Mouse (Mus musculus) ovary, postnatal 36 days (tissue): ENCODE measurements around the gene Elmod1.
"Not testable (repeated sequence)": the region's sequence is repeated elsewhere in the genome, so short reads cannot be mapped to it uniquely, and the experiment has no call there.

Experiments used
- DNase-seq: peaks from one replicate; pipeline ENCODE4 v3.0.0; 2022; ENCODE audit warnings: low spot score, mixed read lengths

Elmod1 gene

DNA sequence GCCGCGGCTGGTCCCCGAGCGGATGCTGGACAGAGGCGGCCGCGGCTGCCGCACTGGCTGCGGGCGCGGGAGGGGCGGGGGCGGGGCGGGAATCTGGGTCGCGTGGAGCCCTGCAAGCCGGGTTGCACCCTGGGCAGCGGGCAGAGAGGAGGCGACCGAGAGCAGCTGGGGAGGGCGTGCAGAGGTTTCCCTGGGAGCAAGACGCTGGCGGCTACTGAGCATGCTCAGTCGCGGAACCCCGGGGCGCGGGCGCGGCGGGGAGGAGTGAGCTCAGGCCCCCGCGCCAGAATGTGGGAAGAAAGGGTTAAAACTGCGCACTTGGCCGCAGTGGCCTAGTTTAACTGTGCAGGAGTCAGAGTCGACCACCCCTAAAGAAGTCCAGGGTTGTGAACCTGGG, at the start of gene Elmod1:
Gene Elmod1, minus strand, starts transcription at position 180 of the 397 bp plus-strand sequence.
- peak; percentile 61 for DNase-seq

DNA sequence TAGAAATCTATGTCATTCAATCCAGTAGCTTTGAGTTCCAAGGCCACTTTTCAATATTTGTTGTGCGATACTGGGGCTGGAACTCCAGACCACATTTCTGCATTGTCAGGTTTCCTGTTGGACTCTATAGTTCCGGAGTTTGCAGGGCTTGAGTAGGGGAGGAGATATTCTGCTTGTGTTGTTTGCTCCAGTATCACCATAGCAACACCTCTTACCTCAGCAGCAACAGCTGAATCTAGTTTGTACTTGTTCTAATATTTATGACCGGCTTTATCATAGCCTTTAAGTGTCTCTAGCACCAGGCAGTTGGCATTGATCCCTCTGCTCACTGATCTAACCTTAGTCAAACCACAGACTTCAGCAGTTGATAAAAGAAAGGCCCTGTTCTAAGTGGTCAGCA, 47.7 kb upstream of the Elmod1 start:
- no peak for DNase-seq

DNA sequence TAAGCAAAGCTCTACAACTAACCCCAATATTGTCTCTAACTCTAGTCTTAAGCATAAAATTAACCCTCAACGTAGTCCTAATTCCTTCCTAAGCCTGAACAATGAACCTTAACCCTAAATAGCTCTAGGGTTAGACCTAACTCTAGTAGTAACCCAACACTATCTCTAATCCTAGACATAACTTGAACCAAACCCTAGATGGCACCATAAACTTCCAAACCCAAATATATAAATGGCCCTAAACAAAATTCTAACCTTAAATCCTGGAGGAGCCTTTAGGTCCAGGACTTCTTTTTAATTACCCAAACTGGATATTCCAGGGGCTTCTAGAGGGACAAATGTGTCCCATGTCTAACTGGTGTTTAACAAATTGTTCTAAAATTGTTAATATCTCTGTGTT, 19.4 kb upstream of the Elmod1 start:
- DNase-seq = no peak

DNA sequence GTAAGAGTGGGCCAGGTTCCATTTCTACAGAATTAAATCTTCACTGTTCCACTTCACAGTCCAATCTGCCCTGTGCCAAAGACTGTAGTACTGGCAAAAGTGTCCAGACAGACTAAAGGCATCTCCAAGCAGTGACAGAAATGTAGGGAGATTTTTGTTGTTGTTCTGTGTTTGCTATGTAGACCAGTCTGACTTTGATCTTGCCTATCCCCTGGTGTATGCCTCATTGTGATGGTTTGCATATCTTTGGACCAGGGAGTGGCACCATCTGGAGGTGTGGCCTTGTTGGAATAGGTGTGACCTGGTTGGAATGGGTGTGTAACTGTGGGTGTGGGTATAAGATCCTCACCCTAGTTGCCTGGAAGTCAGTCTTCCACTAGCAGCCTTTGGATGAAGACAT, 17.5 kb upstream of the Elmod1 start:
- DNase-seq = not testable (repeated sequence)

DNA sequence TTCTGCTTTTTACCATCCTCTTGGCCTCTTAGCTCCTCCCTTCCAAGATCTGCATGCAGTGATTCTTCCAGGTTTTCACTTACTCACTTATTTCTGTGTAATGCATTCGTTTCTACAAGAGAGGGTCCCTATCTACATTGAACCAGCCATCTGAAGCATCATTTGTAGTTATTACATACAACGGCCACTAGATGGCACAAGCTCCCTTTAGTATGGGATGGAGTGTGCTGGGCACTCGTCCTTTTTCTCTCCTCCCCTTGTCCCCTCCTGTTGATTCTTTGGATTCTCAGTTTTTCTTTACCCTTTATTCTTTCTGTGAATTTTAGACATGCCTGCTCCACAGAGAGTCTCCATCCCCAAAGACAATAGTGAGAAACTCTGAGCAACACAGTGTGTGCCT, 15.8 kb upstream of the Elmod1 start:
- DNase-seq = no peak

DNA sequence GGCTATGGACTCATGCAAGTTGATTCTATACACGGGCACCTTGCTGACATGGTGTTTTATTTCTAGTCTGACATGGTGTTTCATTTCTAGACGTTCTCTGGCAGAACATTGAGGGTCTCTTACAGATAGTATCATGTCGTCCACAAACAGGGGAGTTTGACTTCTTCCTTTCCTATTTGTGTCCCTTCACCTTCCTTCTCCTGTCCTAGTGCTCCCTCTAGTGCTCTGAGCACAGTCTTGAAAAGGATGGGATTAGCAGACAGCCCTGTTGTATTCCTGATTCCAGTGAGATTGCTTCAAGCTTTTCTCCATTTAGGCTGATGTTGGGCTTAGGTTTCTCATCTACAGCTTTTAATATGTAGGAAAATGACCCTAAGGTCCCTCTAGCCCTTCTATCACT, 11.9 kb upstream of the Elmod1 start:
- DNase-seq = no peak

DNA sequence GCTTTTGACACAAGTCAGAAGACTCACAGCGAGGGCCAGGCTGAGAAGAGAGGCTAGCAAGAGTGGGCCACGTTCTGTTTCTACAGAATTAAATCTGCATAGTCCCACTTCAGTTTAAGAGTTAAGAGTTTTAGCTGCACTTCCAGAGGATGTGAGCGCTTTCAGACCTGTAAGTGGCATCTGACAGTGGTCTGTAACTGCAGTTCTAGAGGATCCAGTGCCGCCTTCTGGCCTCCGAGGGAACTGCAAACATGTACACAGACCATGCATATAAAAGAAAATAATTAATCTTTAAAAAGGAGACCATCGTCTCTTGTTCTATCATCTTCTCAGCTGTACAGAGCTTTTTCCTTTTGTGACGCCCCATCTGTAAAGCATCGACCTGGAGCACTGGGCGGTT, 9.8 kb upstream of the Elmod1 start:
- peak; percentile 34 for DNase-seq

DNA sequence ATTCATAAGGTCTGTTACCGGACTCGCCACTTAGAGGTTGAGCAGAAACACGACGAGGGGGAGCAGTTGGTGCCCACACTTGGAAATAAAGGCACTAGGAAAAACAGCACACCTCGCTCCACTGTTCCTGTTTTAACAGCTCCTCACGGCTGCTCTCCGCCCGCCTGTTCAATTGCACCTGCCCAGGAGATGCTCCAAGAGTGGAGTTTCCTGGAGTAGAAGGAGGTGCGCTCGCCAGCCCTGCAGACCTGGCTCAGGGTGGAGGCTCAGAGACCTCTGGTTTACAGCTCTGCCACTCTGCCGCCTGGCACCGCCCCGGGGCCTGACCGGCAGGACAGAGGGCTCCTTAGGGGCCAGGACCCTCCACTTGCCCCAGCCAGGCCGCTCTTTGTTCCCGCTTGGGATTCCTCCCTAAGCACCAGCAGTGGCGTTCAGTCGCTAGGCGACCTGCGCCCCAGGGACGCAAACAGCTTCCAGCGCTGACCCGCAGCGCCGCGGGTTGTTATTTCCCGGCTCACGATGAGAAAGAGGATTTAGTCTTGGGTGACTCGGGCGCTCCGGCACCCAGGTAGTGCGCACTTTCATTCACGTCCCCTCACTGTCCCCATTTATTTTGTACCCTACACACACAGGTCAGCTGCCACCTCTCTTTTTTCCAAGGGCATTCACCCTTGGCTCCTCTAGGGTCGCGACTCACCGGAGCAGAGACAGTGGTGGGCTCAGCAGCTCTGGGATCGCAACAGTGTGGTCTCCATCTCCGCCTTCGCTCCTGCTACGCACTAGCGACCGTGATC, 576 bp downstream of the Elmod1 start:
- peak; percentile 15 for DNase-seq

DNA sequence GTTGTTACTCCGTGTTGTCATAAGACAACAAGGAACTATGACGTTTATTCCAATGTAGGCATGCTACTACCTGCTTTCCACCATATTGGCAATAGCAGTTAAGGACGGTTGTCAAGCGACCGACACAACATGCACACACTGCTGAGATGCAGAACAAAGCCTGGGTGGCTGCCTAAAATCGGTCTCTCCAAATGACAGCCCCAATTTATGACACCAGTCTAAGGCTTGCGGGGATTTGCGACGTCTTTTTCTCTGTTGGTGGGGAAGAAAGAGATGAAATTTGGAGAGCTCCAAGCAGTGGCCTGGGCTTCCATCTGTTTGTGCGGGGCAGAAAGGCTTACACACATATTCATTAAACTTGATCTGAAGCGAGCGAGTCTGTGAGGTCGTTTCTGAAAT, 1.2 kb downstream of the Elmod1 start:
- no peak for DNase-seq

DNA sequence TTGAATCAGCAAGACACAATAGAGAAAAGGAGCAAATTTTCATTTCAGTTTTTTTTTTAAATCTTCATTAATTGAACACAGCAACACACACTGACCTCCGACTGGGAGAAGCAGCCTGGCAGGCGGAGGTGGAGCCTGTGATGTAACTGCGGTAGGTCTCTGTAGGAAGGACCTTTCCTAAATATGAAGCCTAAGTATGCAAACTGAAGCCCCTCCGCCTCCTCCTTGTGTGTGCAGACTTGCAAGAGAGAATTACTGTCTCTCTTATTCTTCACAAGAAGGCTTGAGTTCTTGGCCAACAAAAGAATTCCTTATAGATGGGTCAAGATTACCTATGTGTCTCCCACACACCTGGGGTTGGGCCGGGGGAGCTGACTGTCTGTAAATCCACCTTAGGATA, 1.9 kb downstream of the Elmod1 start:
- DNase-seq = no peak

DNA sequence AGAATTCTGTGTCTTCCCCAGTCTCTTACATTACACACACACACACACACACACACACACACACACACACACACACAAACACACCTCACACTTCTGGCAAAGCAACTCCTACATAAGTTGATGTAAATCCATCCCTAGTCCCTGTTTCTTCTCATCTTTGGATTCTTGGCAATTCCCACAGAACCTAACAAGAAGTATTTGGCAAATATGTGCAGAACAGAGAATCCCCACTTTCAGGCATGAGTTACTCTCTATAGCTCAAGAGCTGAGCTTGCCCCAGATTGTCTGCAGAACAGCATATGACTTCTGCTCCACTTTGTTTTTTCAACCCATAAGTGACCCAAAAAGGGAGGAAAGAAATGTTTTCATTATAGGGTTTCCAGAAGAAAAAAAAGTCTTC, 2.7 kb downstream of the Elmod1 start:
- DNase-seq = no peak

DNA sequence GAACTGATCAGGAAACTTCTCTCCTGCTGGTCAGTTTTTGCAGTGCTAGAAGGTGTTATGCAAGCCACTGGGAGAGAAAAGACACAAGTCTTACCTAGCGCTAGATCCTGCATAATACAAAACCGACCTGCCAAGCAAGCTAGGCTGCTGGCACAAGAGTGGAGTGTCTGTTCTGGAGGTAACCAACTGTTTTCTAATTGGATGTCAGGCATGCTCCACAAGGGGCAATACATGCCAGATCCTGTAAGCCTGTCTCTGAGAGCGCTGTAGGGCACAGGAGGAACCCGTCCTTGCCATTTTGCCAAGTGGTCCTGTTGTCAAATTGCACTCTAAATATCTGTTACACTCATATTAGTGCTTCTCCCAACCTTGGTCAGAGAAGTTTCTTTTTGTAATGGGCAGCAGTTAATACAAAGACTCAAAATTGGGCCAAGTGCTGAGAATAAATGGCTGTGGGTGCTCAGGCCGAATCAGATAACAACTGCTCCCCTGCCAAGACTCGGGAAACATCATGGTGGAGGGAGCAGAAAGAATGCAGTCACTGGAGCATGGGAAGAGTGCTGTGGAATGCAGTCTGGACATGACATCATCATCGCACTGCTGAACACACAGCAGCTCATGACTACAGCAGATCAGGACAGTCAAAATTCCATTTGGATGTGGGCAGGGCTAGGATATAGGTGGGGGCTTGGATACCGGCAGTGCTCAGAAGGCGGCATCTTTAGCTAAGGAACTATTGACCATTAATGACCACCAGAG, 7.3 kb downstream of the Elmod1 start:
- no peak for DNase-seq

DNA sequence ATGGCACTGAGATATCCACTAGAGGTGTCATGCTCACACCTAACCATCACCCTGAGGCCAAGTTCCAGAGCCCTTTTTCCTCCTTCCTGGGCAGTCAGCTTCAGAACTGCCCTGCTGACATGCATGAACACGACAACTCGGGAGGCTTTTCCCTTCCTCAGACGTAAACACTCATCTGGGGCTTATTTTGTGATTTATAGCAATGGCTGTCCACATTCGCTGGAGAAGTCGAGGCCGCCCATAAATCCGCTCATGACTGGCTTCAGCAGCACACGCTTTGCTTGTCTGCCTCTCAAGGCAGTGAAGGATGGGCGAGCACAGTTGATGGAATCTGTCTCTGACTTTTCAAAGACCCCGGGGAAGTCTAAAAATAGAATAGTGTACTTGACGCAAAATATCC, 18.1 kb downstream of the Elmod1 start:
- no peak for DNase-seq

DNA sequence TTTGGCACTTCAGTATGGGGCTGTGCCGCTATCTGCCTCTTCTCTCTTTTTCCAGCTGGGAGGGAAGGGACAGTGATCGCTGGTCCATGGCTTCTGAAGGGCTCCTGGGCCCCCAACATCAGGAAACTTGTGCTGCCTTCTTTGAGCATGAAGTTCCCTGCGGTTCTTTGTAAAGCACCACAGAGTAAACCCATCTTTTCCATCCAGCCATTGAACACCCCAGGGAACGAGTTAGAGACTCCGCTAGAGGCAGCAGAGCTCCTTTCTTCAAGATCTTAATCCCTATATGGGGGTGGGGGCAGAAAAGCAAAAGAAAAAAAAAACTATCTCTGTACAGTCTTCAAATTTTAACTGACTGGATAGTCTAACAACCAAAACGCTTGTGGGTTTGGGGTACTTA, 20.2 kb downstream of the Elmod1 start:
- DNase-seq = no peak

DNA sequence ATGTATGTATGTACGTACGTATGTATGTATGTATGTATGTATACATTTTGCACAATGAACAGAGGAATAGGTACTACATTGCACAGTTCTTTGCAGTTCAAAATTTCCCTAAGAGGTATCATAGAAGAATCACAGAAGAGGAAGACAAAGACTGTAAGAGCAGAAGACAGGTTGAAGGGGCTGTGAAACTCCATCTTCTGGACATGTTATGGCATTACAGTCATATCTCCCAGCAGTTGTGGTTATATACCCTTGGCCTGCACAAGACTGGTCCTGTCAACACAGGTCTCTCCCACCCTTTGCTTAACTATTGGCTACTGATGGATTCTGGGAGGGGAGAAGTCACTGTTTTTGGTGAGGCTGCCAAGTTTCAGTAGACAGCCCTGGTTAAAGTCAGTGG, 27.6 kb downstream of the Elmod1 start:
- DNase-seq = no peak

DNA sequence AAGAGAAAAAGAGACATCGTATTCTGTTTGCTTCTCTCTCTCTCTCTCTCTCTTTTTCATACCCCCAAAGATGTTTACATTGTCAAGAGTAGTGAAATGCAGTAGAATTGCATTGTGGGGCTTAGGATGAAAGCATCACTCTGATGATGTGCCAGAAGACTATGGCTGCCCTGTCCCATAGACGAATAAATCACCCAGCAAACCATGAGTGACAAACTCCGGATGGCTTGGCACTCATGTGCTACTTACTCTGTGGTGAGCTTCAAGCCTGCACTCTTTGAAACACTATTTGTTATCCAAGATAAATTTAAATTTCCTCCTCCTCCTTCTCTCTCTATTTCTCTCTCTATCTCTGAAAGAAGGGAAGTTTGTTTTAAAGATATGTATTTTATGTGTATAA, 36.5 kb downstream of the Elmod1 start:
- DNase-seq = no peak

DNA sequence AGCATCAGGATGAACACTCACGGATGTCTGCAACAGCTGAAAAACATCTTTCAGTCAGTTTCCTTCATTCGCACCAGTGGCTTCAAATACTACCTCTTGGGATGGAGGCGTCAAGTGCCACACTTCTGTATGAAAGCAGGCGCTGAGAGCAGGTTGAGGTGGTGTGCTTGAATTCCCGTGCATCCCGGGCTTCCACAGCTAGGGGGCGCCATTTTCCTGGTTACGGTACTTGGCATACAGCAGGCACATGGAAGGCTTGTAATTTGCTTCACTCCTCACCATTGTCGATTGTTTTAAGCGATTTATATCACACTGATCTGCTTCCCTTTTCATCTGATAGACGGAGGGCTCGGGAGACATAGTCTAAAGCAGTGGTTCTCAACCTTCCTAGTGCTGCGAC, 40.9 kb downstream of the Elmod1 start:
- peak; percentile 30 for DNase-seq

DNA sequence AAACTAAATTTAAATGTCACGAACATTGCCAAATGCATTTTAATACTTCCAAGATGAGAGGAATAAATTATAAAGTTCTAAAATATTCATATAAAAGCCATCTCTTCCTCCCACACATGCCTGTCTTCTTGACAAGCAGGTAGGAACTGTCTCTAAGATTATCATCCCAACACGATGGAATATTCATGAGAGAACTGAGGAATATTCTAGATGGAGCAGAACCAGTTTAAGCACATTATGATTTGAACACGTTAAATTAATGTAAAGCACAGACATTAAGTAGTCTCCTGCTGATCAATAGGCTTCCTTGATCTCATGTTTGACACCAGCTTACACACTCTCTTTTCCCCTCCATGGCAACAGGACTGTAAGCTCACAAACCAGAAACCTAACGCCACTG, 41.7 kb downstream of the Elmod1 start:
- DNase-seq = no peak

DNA sequence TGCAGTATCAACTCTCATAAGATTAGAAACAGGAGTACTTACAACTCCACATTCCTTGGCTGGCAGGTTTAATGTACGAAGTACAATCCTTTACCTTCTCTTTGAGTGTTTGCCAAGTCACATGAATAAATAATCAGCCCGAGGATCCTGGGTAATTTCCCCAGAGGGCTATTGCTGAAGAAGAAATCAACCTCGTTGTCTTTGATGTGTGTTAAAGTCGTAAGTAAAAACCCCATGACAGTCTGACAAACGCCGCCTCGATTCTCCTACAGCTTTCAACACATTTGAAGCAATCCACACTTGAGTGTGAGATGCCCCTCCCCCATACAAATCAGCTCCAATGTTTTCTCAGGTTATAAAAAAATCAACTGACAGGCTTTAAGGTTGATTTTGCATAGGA, 44.2 kb downstream of the Elmod1 start:
- no peak for DNase-seq

DNA sequence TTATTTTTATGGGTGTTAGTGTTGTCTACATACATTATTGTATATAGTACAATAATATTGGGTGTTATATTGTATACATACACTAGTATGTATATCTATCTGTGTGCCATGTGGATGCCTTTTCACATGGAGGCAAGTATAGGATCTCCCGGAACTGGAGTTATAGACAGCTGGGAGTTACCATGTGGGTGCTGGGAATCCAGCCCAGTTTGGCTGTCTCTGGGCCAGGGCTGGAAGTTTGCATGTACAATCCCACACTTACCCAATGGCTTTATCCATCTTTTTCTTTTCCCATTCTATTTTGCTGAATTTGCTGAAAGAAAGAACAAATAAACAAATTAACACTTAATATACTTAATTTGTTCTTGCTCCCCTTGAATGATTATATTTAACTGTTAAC, 54.0 kb downstream of the Elmod1 start:
- no peak for DNase-seq

DNA sequence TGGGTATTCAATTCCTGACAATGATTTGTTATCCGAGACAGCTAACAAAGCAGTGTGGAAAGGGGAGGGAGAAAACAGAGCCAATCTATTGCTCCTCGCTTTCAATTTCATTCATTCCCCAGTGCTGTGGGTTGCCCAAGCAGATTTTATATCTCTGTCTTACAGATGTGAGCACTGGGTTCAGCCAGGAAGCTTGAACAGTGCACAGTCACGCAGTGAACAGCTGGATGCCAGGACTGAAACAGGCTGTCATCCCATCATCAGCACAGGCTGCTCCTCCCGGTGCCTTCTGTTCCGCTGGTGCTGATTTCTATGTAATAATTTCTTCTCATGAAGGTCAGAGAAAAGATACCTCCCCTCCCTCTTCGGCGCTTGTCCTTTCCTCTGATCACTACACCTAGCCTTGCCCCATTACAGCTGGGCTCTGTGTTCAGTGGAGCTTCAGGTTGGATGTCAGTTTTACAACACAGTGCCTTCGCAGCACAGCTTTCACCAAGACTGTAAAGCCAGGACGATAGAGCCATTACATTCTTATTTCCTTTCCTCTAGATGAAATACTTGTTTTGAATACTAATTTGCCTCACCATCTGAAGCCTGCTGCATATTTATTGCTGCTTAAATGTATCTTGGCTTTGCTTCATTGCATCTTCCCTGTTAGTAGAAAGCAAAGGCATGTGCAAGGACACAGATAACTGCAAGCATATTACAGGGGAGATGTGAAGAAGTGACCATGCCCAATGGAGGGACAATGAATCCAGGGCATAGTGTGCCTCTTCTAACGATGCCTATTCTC, 59.0 kb downstream of the Elmod1 start:
- DNase-seq = no peak

DNA sequence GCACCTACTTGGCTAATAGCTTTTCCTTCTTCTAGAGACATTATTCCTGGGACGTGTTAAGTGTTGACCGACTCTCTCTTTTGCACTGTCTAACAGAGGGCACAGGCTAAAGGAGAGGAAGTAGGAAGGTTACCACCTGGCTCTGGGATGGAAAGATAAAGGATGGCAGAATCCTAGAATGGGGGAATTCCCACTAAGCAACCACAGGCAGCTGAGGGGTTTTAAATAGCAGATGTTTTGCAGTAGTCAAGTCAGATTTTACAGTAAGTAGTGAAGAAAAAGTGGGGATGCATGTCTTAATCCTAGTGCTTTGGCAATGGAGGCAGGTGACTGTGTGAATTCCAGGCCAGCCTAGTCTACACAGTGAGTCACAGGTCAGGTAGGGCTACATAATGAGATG, 64.3 kb downstream of the Elmod1 start:
- DNase-seq = no peak

DNA sequence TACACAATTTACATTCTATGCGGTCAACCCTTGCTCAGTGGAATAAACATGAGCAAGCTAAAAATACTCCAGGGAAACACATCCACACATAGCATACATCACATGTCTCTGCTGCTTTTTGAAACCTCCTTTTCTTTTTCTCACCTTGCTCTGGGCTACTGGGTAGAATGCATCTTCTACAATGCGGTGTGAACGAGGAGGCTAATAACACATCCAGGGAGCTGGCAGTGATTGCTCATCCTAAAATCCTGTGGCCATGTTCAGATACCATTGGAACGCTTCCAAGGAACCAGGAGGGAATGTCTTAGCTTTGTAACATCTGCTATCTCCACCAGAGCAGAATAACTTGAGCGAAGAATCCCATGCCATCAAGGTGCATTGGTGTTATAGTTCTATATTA, 64.8 kb downstream of the Elmod1 start:
- no peak for DNase-seq
